Mouse (Mus musculus) liver, postnatal 0 days (tissue): ENCODE results near the gene Tk1.

Experiments
- CTCF ChIP-seq: sonication (generic); IDR thresholded peaks from 2 replicates; pipeline ENCODE4 v1.5.1; 2016; ENCODE audit warnings: antibody characterized with exemption, low read depth
- EP300 ChIP-seq: IDR thresholded peaks from 2 replicates; pipeline ENCODE4 v1.6.1; 2016; ENCODE audit warnings: antibody characterized with exemption, low read depth, mild to moderate bottlenecking

- TF ChIP-seq CTCF, result no peak
- TF ChIP-seq EP300, result no peak
Observed at GRCm38 (mm10) chr11:117778851-117779433, 47.0 kb downstream of the Tk1 start.
